Mouse (Mus musculus): ENCODE measurements around the gene Tst. TPM values are rescaled to one million over a fixed set of nuclear protein-coding genes. Genes with fewer than 3 reads are reported as not detected.

Gene Tst
- polyA plus RNA-seq, 1 experiment from 2014 or later: 26.9 TPM

- WGBS: 55% methylated on average over 8 of the region's 8 CpGs
- H3K36me3 ChIP-seq: peaks cover 8% of the 10 kb centered on the region; the same call in 1 of the 2 replicates
- H3K9me3 ChIP-seq: no peaks in the 10 kb centered on the region
- no peak overlapping the region for H3K9ac ChIP-seq
- no peak overlapping the region for H3K4me2 ChIP-seq
- H3K4me1 ChIP-seq (replicated peaks): peaks cover 29% of the 10 kb centered on the region
- H3K4me3 ChIP-seq: no peak overlapping the region
- no peak for ATAC-seq (ENCODE audit: low FRiP score, low read depth)
- no peak overlapping the region for H3K27ac ChIP-seq (replicated peaks)
- no peaks in the 10 kb centered on the region for H3K27me3 ChIP-seq
Observed at GRCm38 (mm10) chr15:78438505-78438904, 32.8 kb upstream of the Tst start.

- Histone ChIP-seq H3K9ac (no peak overlapping the region), H3K4me2 (no peak overlapping the region), H3K27ac (replicated peaks) (no peak overlapping the region; the same call in 1 of the 2 replicates), H3K4me1 (replicated peaks) (peaks cover 29% of the 10 kb centered on the region), H3K27me3 (no peaks in the 10 kb centered on the region), H3K4me3 (no peak overlapping the region), H3K36me3 (peaks cover 12% of the 10 kb centered on the region; the same call in 1 of the 2 replicates), H3K9me3 (no peaks in the 10 kb centered on the region)
- no peak for ATAC-seq (ENCODE audit: low FRiP score, low read depth)
- 43% methylated on average over 4 of the region's 4 CpGs for WGBS
Observed at GRCm38 (mm10) chr15:78438018-78438394, 32.3 kb upstream of the Tst start.

- H3K4me2 ChIP-seq: peak overlapping the region; percentile 48
- no peak overlapping the region for H3K4me3 ChIP-seq
Observed at GRCm38 (mm10) chr15:78437237-78438017, 31.7 kb upstream of the Tst start.

GRCm38 (mm10) chr15:78436380-78437192 lies 30.9 kb upstream of the Tst start:
- H3K9me3 ChIP-seq: no peaks in the 10 kb centered on the region
- H3K4me1 ChIP-seq (replicated peaks): peaks cover 32% of the 10 kb centered on the region
- 11% methylated on average over 32 of the region's 32 CpGs for WGBS
- peak overlapping the region; percentile 63 for H3K27ac ChIP-seq (replicated peaks)
- H3K27me3 ChIP-seq: no peaks in the 10 kb centered on the region
- H3K4me3 ChIP-seq: peak overlapping the region; percentile 9; the same call in 1 of the 2 replicates
- peak overlapping the region; percentile 14; the same call in 1 of the 2 replicates for H3K9ac ChIP-seq
- ATAC-seq (ENCODE audit: low FRiP score, low read depth): peak; percentile 43; the same call in 1 of the 2 replicates
- H3K36me3 ChIP-seq: peaks cover 17% of the 10 kb centered on the region; the same call in 1 of the 2 replicates
- H3K4me2 ChIP-seq: peak overlapping the region; percentile 48

More at GRCm38 (mm10) chr15:78437237-78438017, 31.7 kb upstream of the Tst start:
- peaks cover 29% of the 10 kb centered on the region for H3K4me1 ChIP-seq (replicated peaks)
- ATAC-seq (ENCODE audit: low FRiP score, low read depth): peak; percentile 7; the same call in 1 of the 2 replicates
- WGBS: 19% methylated on average over 23 of the region's 23 CpGs
- no peaks in the 10 kb centered on the region for H3K9me3 ChIP-seq
- H3K27me3 ChIP-seq: no peaks in the 10 kb centered on the region
- H3K9ac ChIP-seq: peak overlapping the region; percentile 21; the same call in 1 of the 2 replicates
- peaks cover 12% of the 10 kb centered on the region; the same call in 1 of the 2 replicates for H3K36me3 ChIP-seq
- H3K27ac ChIP-seq (replicated peaks): peak overlapping the region; percentile 63

- Histone ChIP-seq H3K9me3 (no peaks in the 10 kb centered on the region), H3K27ac (replicated peaks) (no peak overlapping the region), H3K36me3 (peaks cover 17% of the 10 kb centered on the region; the same call in 1 of the 2 replicates), H3K9ac (no peak overlapping the region), H3K27me3 (no peaks in the 10 kb centered on the region), H3K4me3 (no peak overlapping the region), H3K4me2 (no peak overlapping the region), H3K4me1 (replicated peaks) (peaks cover 39% of the 10 kb centered on the region)
- WGBS: 83% methylated on average over 11 of the region's 11 CpGs
- ATAC-seq (ENCODE audit: low FRiP score, low read depth): no peak
Observed at GRCm38 (mm10) chr15:78435681-78436080, 30.0 kb upstream of the Tst start.

GRCm38 (mm10) chr15:78434896-78435520 lies 29.3 kb upstream of the Tst start:
- H3K36me3 ChIP-seq: peaks cover 17% of the 10 kb centered on the region; the same call in 1 of the 2 replicates
- no peak overlapping the region for H3K9ac ChIP-seq
- no peaks in the 10 kb centered on the region for H3K9me3 ChIP-seq
- H3K4me2 ChIP-seq: no peak overlapping the region
- no peak overlapping the region for H3K4me3 ChIP-seq
- H3K27me3 ChIP-seq: no peaks in the 10 kb centered on the region
- peaks cover 45% of the 10 kb centered on the region for H3K4me1 ChIP-seq (replicated peaks)
- no peak for ATAC-seq (ENCODE audit: low FRiP score, low read depth)
- WGBS: 28% methylated on average over 6 of the region's 6 CpGs
- no peak overlapping the region for H3K27ac ChIP-seq (replicated peaks)

- Histone ChIP-seq H3K4me3 (no peak overlapping the region), H3K9me3 (no peaks in the 10 kb centered on the region), H3K4me2 (no peak overlapping the region), H3K4me1 (replicated peaks) (peaks cover 41% of the 10 kb centered on the region), H3K27me3 (no peaks in the 10 kb centered on the region), H3K27ac (replicated peaks) (no peak overlapping the region), H3K36me3 (peaks cover 17% of the 10 kb centered on the region; the same call in 1 of the 2 replicates), H3K9ac (no peak overlapping the region)
- no peak for ATAC-seq (ENCODE audit: low FRiP score, low read depth)
- WGBS: 84% methylated on average over 7 of the region's 7 CpGs
Observed at GRCm38 (mm10) chr15:78431541-78432121, 25.9 kb upstream of the Tst start.

- 86% methylated on average over 10 of the region's 10 CpGs for WGBS
- Histone ChIP-seq H3K9me3 (no peaks in the 10 kb centered on the region), H3K27ac (replicated peaks) (no peak overlapping the region), H3K4me3 (no peak overlapping the region), H3K27me3 (no peaks in the 10 kb centered on the region), H3K9ac (no peak overlapping the region), H3K4me1 (replicated peaks) (peaks cover 35% of the 10 kb centered on the region), H3K4me2 (no peak overlapping the region), H3K36me3 (peaks cover 17% of the 10 kb centered on the region; the same call in 1 of the 2 replicates)
- ATAC-seq (ENCODE audit: low FRiP score, low read depth): no peak
Observed at GRCm38 (mm10) chr15:78430874-78431273, 25.2 kb upstream of the Tst start.

GRCm38 (mm10) chr15:78429871-78430622 lies 24.3 kb upstream of the Tst start:
- Histone ChIP-seq H3K4me2 (peak overlapping the region; percentile 71), H3K9ac (peak overlapping the region; percentile 79; the same call in 1 of the 2 replicates), H3K4me3 (peak overlapping the region; percentile 69), H3K27me3 (no peaks in the 10 kb centered on the region), H3K4me1 (replicated peaks) (peaks cover 35% of the 10 kb centered on the region), H3K27ac (replicated peaks) (peak overlapping the region; percentile 76), H3K9me3 (no peaks in the 10 kb centered on the region), H3K36me3 (peaks cover 17% of the 10 kb centered on the region; the same call in 1 of the 2 replicates)
- 81% methylated on average over 13 of the region's 13 CpGs for WGBS
- no peak for ATAC-seq (ENCODE audit: low FRiP score, low read depth)

GRCm38 (mm10) chr15:78429139-78429459 lies 23.4 kb upstream of the Tst start:
- 0% methylated on average over 3 of the region's 3 CpGs for WGBS
- no peaks in the 10 kb centered on the region for H3K9me3 ChIP-seq
- ATAC-seq (ENCODE audit: low FRiP score, low read depth): no peak

More at GRCm38 (mm10) chr15:78429139-78429459, 23.4 kb upstream of the Tst start:
- Histone ChIP-seq H3K4me2 (peak overlapping the region; percentile 71), H3K27me3 (no peaks in the 10 kb centered on the region), H3K9ac (peak overlapping the region; percentile 79), H3K4me3 (peak overlapping the region; percentile 69), H3K27ac (replicated peaks) (peak overlapping the region; percentile 76), H3K36me3 (peaks cover 15% of the 10 kb centered on the region; the same call in 1 of the 2 replicates), H3K4me1 (replicated peaks) (peaks cover 33% of the 10 kb centered on the region)

Data from hindbrain, embryonic 15.5 days (tissue).